Mouse (Mus musculus) heart, postnatal 0 days (tissue): ENCODE data around the gene Hist1h4m.
"Not testable (repeated sequence)": the region's sequence is repeated elsewhere in the genome, so short reads cannot be mapped to it uniquely, and the experiment has no call there.

Experiments
- CTCF ChIP-seq: IDR thresholded peaks from 2 replicates; pipeline ENCODE4 v1.5.1; 2016; ENCODE audit warnings: antibody characterized with exemption, control low read depth, low read depth
- EP300 ChIP-seq: IDR thresholded peaks from 2 replicates; pipeline ENCODE4 v1.6.1; 2016; ENCODE audit warnings: antibody characterized with exemption, low read depth

- TF ChIP-seq EP300, CTCF: not testable (repeated sequence)
These were observed 8.7 kb downstream of the Hist1h4m start for GRCm38 (mm10) chr13:21820082-21820890.
